In genomic region chr10:28493271-28493861, GRCm38 (mm10) we compare ENCODE assay signal across 8 mouse cellular contexts.
A peak's percentile ranks its signal among the peaks of the same experiment; 100 is the strongest.
DNase-seq lines count a peak whose midpoint lies in the region; ATAC-seq lines count a peak whose summit lies in the region.

No protein-coding gene starts in this region.

- H3K36me3 ChIP-seq in limb, embryonic 12.5 days = peaks cover 5% of the 10 kb centered on the region; the same call in 1 of the 2 replicates
- H3K36me3 ChIP-seq in limb, embryonic 10.5 days = no peaks in the 10 kb centered on the region
- no peaks in the 10 kb centered on the region for H3K36me3 ChIP-seq in forebrain, embryonic 14.5 days (ENCODE audit: control insufficient read depth, insufficient read depth, low read length)
- H3K36me3 ChIP-seq in midbrain, embryonic 10.5 days = no peaks in the 10 kb centered on the region

- peaks cover 12% of the 10 kb centered on the region for H3K4me1 ChIP-seq in limb, embryonic 12.5 days (replicated peaks)
- peaks cover 11% of the 10 kb centered on the region for H3K4me1 ChIP-seq in limb, embryonic 10.5 days
- peaks cover 4% of the 10 kb centered on the region for H3K4me1 ChIP-seq in forebrain, embryonic 14.5 days (ENCODE audit: control insufficient read depth, insufficient read depth, low read length)
- peaks cover 33% of the 10 kb centered on the region for H3K4me1 ChIP-seq in midbrain, embryonic 10.5 days

- peak; percentile 63 for ATAC-seq in limb, embryonic 12.5 days (ENCODE audit: insufficient number of reproducible peaks, insufficient read depth, low FRiP score, low TSS enrichment, low read depth)
- peak; percentile 95 for ATAC-seq in forebrain, embryonic 14.5 days

- H3K27ac ChIP-seq in limb, embryonic 12.5 days = peak overlapping the region; percentile 53; the same call in 1 of the 2 replicates
- no peak overlapping the region for H3K27ac ChIP-seq in limb, embryonic 10.5 days
- H3K27ac ChIP-seq in forebrain, embryonic 14.5 days (ENCODE audit: low read depth, low read length) = peak overlapping the region; percentile 63; the same call in 1 of the 2 replicates
- peak overlapping the region; percentile 85 for H3K27ac ChIP-seq in midbrain, embryonic 10.5 days (replicated peaks)

- no peak for DNase-seq in limb, embryonic 10.5 days (ENCODE audit: low spot score)
- peak; percentile 93 for DNase-seq in forebrain, embryonic 14.5 days (ENCODE audit: low spot score)
- peak; percentile 57 for DNase-seq in layer of hippocampus, adult 9-11 months
- DNase-seq in midbrain, embryonic 10.5 days (ENCODE audit: low spot score) = peak; percentile 69
- no peak for DNase-seq in liver
- DNase-seq in natural killer cell, adult 2 months (ENCODE audit: low spot score in 2 of 2) = no peak
- no peak for DNase-seq in urinary bladder, postnatal 14 days (ENCODE audit: low spot score)

- no peak overlapping the region for H3K4me3 ChIP-seq in limb, embryonic 12.5 days (replicated peaks)
- no peak overlapping the region for H3K4me3 ChIP-seq in limb, embryonic 10.5 days
- H3K4me3 ChIP-seq in forebrain, embryonic 14.5 days (ENCODE audit: low read depth, low read length) = peak overlapping the region; percentile 3; the same call in 1 of the 2 replicates
- H3K4me3 ChIP-seq in midbrain, embryonic 10.5 days = peak overlapping the region; percentile 38

- no peaks in the 10 kb centered on the region for H3K9me3 ChIP-seq in limb, embryonic 12.5 days
- H3K9me3 ChIP-seq in limb, embryonic 10.5 days (replicated peaks) = no peaks in the 10 kb centered on the region
- no peaks in the 10 kb centered on the region for H3K9me3 ChIP-seq in forebrain, embryonic 14.5 days (replicated peaks; ENCODE audit: control insufficient read depth, low read length)
- H3K9me3 ChIP-seq in midbrain, embryonic 10.5 days (replicated peaks) = no peaks in the 10 kb centered on the region

- H3K9ac ChIP-seq in limb, embryonic 12.5 days (replicated peaks) = no peak overlapping the region
- H3K9ac ChIP-seq in forebrain, embryonic 14.5 days (ENCODE audit: low read length) = no peak overlapping the region; the same call in 1 of the 2 replicates

- H3K4me2 ChIP-seq in limb, embryonic 12.5 days = peak overlapping the region; percentile 26; the same call in 1 of the 2 replicates
- H3K4me2 ChIP-seq in forebrain, embryonic 14.5 days (ENCODE audit: low read length) = peak overlapping the region; percentile 45

- H3K27me3 ChIP-seq in limb, embryonic 12.5 days = no peaks in the 10 kb centered on the region
- H3K27me3 ChIP-seq in limb, embryonic 10.5 days (ENCODE audit: low read depth, poor library complexity, severe bottlenecking) = no peaks in the 10 kb centered on the region
- H3K27me3 ChIP-seq in forebrain, embryonic 14.5 days (replicated peaks; ENCODE audit: control insufficient read depth, insufficient read depth, low read length) = no peaks in the 10 kb centered on the region
- no peaks in the 10 kb centered on the region for H3K27me3 ChIP-seq in midbrain, embryonic 10.5 days (ENCODE audit: low read depth, poor library complexity, severe bottlenecking)

- WGBS in limb, embryonic 12.5 days = 25% methylated on average over 7 of the region's 7 CpGs
- 55% methylated on average over 7 of the region's 7 CpGs for WGBS in limb, embryonic 10.5 days
- WGBS in forebrain, embryonic 14.5 days = 4% methylated on average over 7 of the region's 7 CpGs
- WGBS in midbrain, embryonic 10.5 days = 10% methylated on average over 7 of the region's 7 CpGs

Comparison
In these comparisons a context has a peak if more than half of its experiments do, and no peak if none do; other contexts are left out.
1. H3K4me3 ChIP-seq: peak in forebrain, embryonic 14.5 days (single experiment) and midbrain, embryonic 10.5 days (single experiment); none in limb, embryonic 12.5 days (single experiment) and limb, embryonic 10.5 days (single experiment).
2. DNase-seq: peak in forebrain, embryonic 14.5 days (single experiment), layer of hippocampus, adult 9-11 months (single experiment) and midbrain, embryonic 10.5 days (single experiment); none in limb, embryonic 10.5 days (single experiment), liver (single experiment), natural killer cell, adult 2 months (0 of 2) and urinary bladder, postnatal 14 days (single experiment).